Mouse (Mus musculus): ENCODE results near the gene Ncs1. TPM values are rescaled to one million over a fixed set of nuclear protein-coding genes. Genes with fewer than 3 reads are reported as not detected.
A peak's percentile ranks its signal among the peaks of the same experiment; 100 is the strongest.

The Ncs1 gene
- polyA plus RNA-seq, 1 experiment from 2014 or later: 95.5 TPM

DNA sequence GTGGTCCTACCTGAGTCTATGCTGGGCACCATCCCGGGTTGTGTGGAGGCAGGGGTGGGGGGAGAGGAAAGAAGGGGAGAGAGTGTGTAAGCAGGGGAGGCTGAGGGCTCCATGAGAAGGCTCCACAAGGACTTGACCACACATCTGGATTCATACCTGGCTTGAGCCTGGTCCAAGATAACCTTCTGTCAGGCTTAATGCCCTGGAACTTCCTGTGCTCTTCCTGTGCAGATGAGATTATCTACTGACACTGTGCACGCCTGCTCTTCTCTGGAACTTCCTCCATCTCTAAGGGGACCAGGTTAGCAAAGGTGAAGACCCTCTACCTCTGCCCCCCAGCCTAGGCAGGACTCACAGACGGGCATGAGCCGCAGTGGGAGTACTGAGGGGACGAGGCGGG, 3.2 kb downstream of the Ncs1 start:
- no peak overlapping the region for H3K4me2 ChIP-seq (ENCODE audit: low read depth)
- 88% methylated on average over 6 of the region's 6 CpGs for WGBS
- no peak overlapping the region for H3K27ac ChIP-seq (ENCODE audit: low read depth, low read length)
- ATAC-seq (ENCODE audit: insufficient read depth, low FRiP score, low TSS enrichment): no peak
- DNase-seq (ENCODE audit: low spot score): no peak
- H3K27me3 ChIP-seq (ENCODE audit: control insufficient read depth, insufficient read depth, low read length): peaks cover 7% of the 10 kb centered on the region; the same call in 1 of the 2 replicates
- no peaks in the 10 kb centered on the region; the same call in 1 of the 2 replicates for H3K36me3 ChIP-seq (ENCODE audit: control insufficient read depth, insufficient read depth, low read length)
- no peak overlapping the region for H3K4me3 ChIP-seq (ENCODE audit: low read depth, low read length)
- peaks cover 16% of the 10 kb centered on the region for H3K4me1 ChIP-seq (ENCODE audit: control insufficient read depth, insufficient read depth, low read length)
- no peaks in the 10 kb centered on the region for H3K9me3 ChIP-seq (ENCODE audit: control insufficient read depth, low read length)
- no peak overlapping the region for H3K9ac ChIP-seq (ENCODE audit: low read length)

DNA sequence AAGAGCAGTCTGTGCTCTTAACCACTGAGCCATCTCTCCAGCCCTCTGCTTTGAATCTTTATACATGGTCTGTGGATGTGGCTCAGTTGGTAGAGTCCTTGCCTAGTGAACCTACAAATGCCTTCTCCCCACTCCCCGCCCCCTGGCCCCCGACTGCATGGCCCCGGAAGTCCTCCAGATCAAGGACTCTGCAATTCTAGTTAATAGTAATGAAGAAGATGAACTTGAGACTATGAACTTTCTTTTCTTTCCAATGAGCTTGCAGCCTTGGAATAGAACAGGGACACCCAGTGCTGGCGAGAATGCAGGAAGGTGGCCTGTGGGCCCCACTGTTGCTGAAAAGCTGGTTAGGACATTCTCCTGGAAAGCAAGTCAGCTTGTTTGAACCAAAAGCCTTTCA, 6.5 kb downstream of the Ncs1 start:
- no peaks in the 10 kb centered on the region for H3K9me3 ChIP-seq (ENCODE audit: control insufficient read depth, low read length)
- ATAC-seq (ENCODE audit: insufficient read depth, low FRiP score, low TSS enrichment): no peak
- 97% methylated on average over 4 of the region's 4 CpGs for WGBS
- H3K4me1 ChIP-seq (ENCODE audit: control insufficient read depth, insufficient read depth, low read length): peaks cover 24% of the 10 kb centered on the region
- H3K36me3 ChIP-seq (ENCODE audit: control insufficient read depth, insufficient read depth, low read length): no peaks in the 10 kb centered on the region; the same call in 1 of the 2 replicates
- no peaks in the 10 kb centered on the region for H3K27me3 ChIP-seq (ENCODE audit: control insufficient read depth, insufficient read depth, low read length)
- H3K4me3 ChIP-seq (ENCODE audit: low read depth, low read length): no peak overlapping the region
- H3K4me2 ChIP-seq (ENCODE audit: low read depth): no peak overlapping the region
- no peak overlapping the region for H3K9ac ChIP-seq (ENCODE audit: low read length)
- no peak overlapping the region for H3K27ac ChIP-seq (ENCODE audit: low read depth, low read length)
- DNase-seq (ENCODE audit: low spot score): no peak

DNA sequence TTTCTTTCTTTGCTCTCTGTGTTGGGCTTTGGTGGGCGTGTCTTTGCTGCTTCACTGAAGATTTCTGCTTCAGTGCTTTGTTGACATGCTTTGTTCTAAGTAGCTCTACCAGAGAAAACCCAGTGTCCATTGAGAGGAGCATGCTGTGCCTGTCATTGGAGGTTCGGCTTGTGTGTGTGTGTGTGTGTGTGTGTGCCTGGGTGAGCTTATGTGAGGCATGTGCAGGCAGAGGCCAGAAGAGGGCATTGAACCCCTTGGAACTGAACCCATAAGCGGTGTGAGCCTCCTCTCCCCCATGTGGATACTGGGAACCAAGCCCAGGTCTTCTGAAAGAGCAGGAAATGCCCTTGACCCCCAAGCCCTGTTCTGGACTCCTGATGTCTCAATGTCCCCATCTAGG, 7.8 kb downstream of the Ncs1 start:
- 53% methylated on average over 3 of the region's 3 CpGs for WGBS
- DNase-seq (ENCODE audit: low spot score): no peak

GRCm38 (mm10) chr2:31254806-31255205, 9.2 kb downstream of the Ncs1 start:
- no peak overlapping the region for H3K27ac ChIP-seq (ENCODE audit: low read depth, low read length)
- no peaks in the 10 kb centered on the region for H3K9me3 ChIP-seq (ENCODE audit: control insufficient read depth, low read length)
- H3K27me3 ChIP-seq (ENCODE audit: control insufficient read depth, insufficient read depth, low read length): no peaks in the 10 kb centered on the region
- DNase-seq (ENCODE audit: low spot score) (no peak), ATAC-seq (ENCODE audit: insufficient read depth, low FRiP score, low TSS enrichment) (no peak)
- H3K9ac ChIP-seq (ENCODE audit: low read length): no peak overlapping the region
- H3K4me2 ChIP-seq (ENCODE audit: low read depth): no peak overlapping the region
- H3K36me3 ChIP-seq (ENCODE audit: control insufficient read depth, insufficient read depth, low read length): no peaks in the 10 kb centered on the region
- H3K4me1 ChIP-seq (ENCODE audit: control insufficient read depth, insufficient read depth, low read length): peaks cover 28% of the 10 kb centered on the region
- no peak overlapping the region for H3K4me3 ChIP-seq (ENCODE audit: low read depth, low read length)
- 80% methylated on average over 3 of the region's 3 CpGs for WGBS

More for the DNA sequence above, 7.8 kb downstream of the Ncs1 start:
- Histone ChIP-seq H3K4me1 (ENCODE audit: control insufficient read depth, insufficient read depth, low read length) (peaks cover 20% of the 10 kb centered on the region), H3K9ac (ENCODE audit: low read length) (no peak overlapping the region), H3K27me3 (ENCODE audit: control insufficient read depth, insufficient read depth, low read length) (no peaks in the 10 kb centered on the region), H3K36me3 (ENCODE audit: control insufficient read depth, insufficient read depth, low read length) (no peaks in the 10 kb centered on the region), H3K9me3 (ENCODE audit: control insufficient read depth, low read length) (no peaks in the 10 kb centered on the region), H3K27ac (ENCODE audit: low read depth, low read length) (no peak overlapping the region), H3K4me2 (ENCODE audit: low read depth) (no peak overlapping the region), H3K4me3 (ENCODE audit: low read depth, low read length) (no peak overlapping the region)
- ATAC-seq (ENCODE audit: insufficient read depth, low FRiP score, low TSS enrichment): no peak

GRCm38 (mm10) chr2:31255952-31256938, 10.6 kb downstream of the Ncs1 start:
- DNase-seq (ENCODE audit: low spot score) (peak; percentile 70), ATAC-seq (ENCODE audit: insufficient read depth, low FRiP score, low TSS enrichment) (no peak)
- no peaks in the 10 kb centered on the region for H3K36me3 ChIP-seq (ENCODE audit: control insufficient read depth, insufficient read depth, low read length)
- no peak overlapping the region for H3K4me2 ChIP-seq (ENCODE audit: low read depth)
- 19% methylated on average over 21 of the region's 21 CpGs for WGBS
- no peak overlapping the region for H3K4me3 ChIP-seq (ENCODE audit: low read depth, low read length)
- H3K9me3 ChIP-seq (ENCODE audit: control insufficient read depth, low read length): no peaks in the 10 kb centered on the region
- H3K9ac ChIP-seq (ENCODE audit: low read length): peak overlapping the region; percentile 26; the same call in 1 of the 2 replicates
- H3K27ac ChIP-seq (ENCODE audit: low read depth, low read length): peak overlapping the region; percentile 49; the same call in 1 of the 2 replicates
- H3K4me1 ChIP-seq (ENCODE audit: control insufficient read depth, insufficient read depth, low read length): peaks cover 28% of the 10 kb centered on the region
- no peaks in the 10 kb centered on the region for H3K27me3 ChIP-seq (ENCODE audit: control insufficient read depth, insufficient read depth, low read length)

DNA sequence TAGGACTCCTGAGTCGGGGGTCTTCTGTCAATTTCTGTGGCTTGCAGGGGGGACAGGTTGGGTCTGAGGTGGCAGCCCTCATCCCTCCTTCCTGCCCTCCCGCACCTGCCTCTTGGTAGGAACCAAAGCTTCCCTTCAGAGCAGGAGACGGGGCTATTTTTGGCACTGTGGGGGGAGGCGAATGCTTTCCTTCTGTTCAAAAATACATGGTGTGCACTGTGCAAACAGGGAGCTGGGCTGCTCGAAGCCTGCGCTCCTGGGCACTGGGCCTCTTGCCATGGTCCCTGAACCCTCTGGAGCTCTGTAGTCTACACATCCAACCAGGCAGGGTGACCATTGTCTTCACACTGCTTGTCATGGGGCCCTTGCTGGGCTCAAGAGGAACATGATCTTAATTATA, 11.5 kb downstream of the Ncs1 start:
- peaks cover 28% of the 10 kb centered on the region for H3K4me1 ChIP-seq (ENCODE audit: control insufficient read depth, insufficient read depth, low read length)
- no peak overlapping the region for H3K9ac ChIP-seq (ENCODE audit: low read length)
- ATAC-seq (ENCODE audit: insufficient read depth, low FRiP score, low TSS enrichment) (no peak), DNase-seq (ENCODE audit: low spot score) (no peak)
- H3K36me3 ChIP-seq (ENCODE audit: control insufficient read depth, insufficient read depth, low read length): no peaks in the 10 kb centered on the region
- H3K27ac ChIP-seq (ENCODE audit: low read depth, low read length): no peak overlapping the region
- no peak overlapping the region for H3K4me3 ChIP-seq (ENCODE audit: low read depth, low read length)
- no peaks in the 10 kb centered on the region for H3K9me3 ChIP-seq (ENCODE audit: control insufficient read depth, low read length)
- no peak overlapping the region for H3K4me2 ChIP-seq (ENCODE audit: low read depth)
- 79% methylated on average over 6 of the region's 6 CpGs for WGBS
- no peaks in the 10 kb centered on the region for H3K27me3 ChIP-seq (ENCODE audit: control insufficient read depth, insufficient read depth, low read length)

- H3K36me3 ChIP-seq (ENCODE audit: control insufficient read depth, insufficient read depth, low read length): no peaks in the 10 kb centered on the region
- WGBS: 13% methylated on average over 22 of the region's 22 CpGs
- H3K4me1 ChIP-seq (ENCODE audit: control insufficient read depth, insufficient read depth, low read length): peaks cover 36% of the 10 kb centered on the region
- DNase-seq (ENCODE audit: low spot score) (peak; percentile 61), ATAC-seq (ENCODE audit: insufficient read depth, low FRiP score, low TSS enrichment) (peak; percentile 39; the same call in 1 of the 2 replicates)
- H3K27me3 ChIP-seq (ENCODE audit: control insufficient read depth, insufficient read depth, low read length): no peaks in the 10 kb centered on the region
- no peaks in the 10 kb centered on the region for H3K9me3 ChIP-seq (ENCODE audit: control insufficient read depth, low read length)
- peak overlapping the region; percentile 5; the same call in 1 of the 2 replicates for H3K9ac ChIP-seq (ENCODE audit: low read length)
- H3K27ac ChIP-seq (ENCODE audit: low read depth, low read length): no peak overlapping the region
- peak overlapping the region; percentile 36 for H3K4me3 ChIP-seq (ENCODE audit: low read depth, low read length)
- H3K4me2 ChIP-seq (ENCODE audit: low read depth): peak overlapping the region; percentile 61
Measured at GRCm38 (mm10) chr2:31258609-31259366, 13.2 kb downstream of the Ncs1 start.

- WGBS: 25% methylated on average over 9 of the region's 9 CpGs
- DNase-seq (ENCODE audit: low spot score) (no peak), ATAC-seq (ENCODE audit: insufficient read depth, low FRiP score, low TSS enrichment) (peak; percentile 46; the same call in 1 of the 2 replicates)
- no peaks in the 10 kb centered on the region for H3K27me3 ChIP-seq (ENCODE audit: control insufficient read depth, insufficient read depth, low read length)
- no peaks in the 10 kb centered on the region for H3K9me3 ChIP-seq (ENCODE audit: control insufficient read depth, low read length)
- no peaks in the 10 kb centered on the region for H3K36me3 ChIP-seq (ENCODE audit: control insufficient read depth, insufficient read depth, low read length)
- H3K27ac ChIP-seq (ENCODE audit: low read depth, low read length): no peak overlapping the region
- peak overlapping the region; percentile 61 for H3K4me2 ChIP-seq (ENCODE audit: low read depth)
- peak overlapping the region; percentile 36 for H3K4me3 ChIP-seq (ENCODE audit: low read depth, low read length)
- H3K9ac ChIP-seq (ENCODE audit: low read length): peak overlapping the region; percentile 5; the same call in 1 of the 2 replicates
- H3K4me1 ChIP-seq (ENCODE audit: control insufficient read depth, insufficient read depth, low read length): peaks cover 43% of the 10 kb centered on the region
Measured at GRCm38 (mm10) chr2:31259367-31259920, 13.8 kb downstream of the Ncs1 start.
